Mouse (Mus musculus) liver, embryonic 16.5 days (tissue): ENCODE measurements around the gene Ldlr. TPM values are rescaled to one million over a fixed set of nuclear protein-coding genes. Genes with fewer than 3 reads are reported as not detected.
"Not testable (repeated sequence)": the region's sequence is repeated elsewhere in the genome, so short reads cannot be mapped to it uniquely, and the experiment has no call there.

Source experiments
- ATAC-seq: fragments of 200-750 bp; cut with Nextera tagmentation; 2 replicates; pipeline ENCODE4 v1.8.0; 2017; ENCODE audit warnings: low read depth, mild to moderate bottlenecking, moderate number of reproducible peaks, moderate library complexity
- H3K27ac ChIP-seq: fragments of 300-500 bp; sonication (generic); 2 replicates; pipeline ENCODE4 v1.5.1; 2014; ENCODE audit warnings: mild to moderate bottlenecking, low read length
- H3K27me3 ChIP-seq: fragments of 300-500 bp; sonication (generic); 2 replicates; pipeline ENCODE4 v1.6.1; 2014; ENCODE audit warnings: low read depth, low read length, mixed read lengths; ENCODE audit not compliant: control insufficient read depth, insufficient read depth
- H3K36me3 ChIP-seq: fragments of 300-500 bp; sonication (generic); 2 replicates; pipeline ENCODE4 v1.6.1; 2014; ENCODE audit warnings: mild to moderate bottlenecking; ENCODE audit not compliant: control insufficient read depth, insufficient read depth
- H3K4me1 ChIP-seq: fragments of 300-500 bp; sonication (generic); 2 replicates; pipeline ENCODE4 v1.6.1; 2014; ENCODE audit warnings: low read depth, low read length, mixed read lengths; ENCODE audit not compliant: control insufficient read depth
- H3K4me2 ChIP-seq: fragments of 300-500 bp; sonication (generic); 2 replicates; pipeline ENCODE4 v1.6.1; 2014; ENCODE audit warnings: low read depth, low read length, mixed read lengths
- H3K4me3 ChIP-seq: fragments of 300-500 bp; sonication (generic); 2 replicates; pipeline ENCODE4 v1.5.1; 2014; ENCODE audit warnings: low read depth, mild to moderate bottlenecking, low read length
- H3K9ac ChIP-seq: fragments of 300-500 bp; sonication (generic); 2 replicates; pipeline ENCODE4 v1.6.1; 2014; ENCODE audit warnings: low read depth, low read length
- H3K9me3 ChIP-seq: fragments of 300-500 bp; sonication (generic); replicated peaks from 2 replicates; pipeline ENCODE4 v1.6.1; 2016; ENCODE audit warnings: low read length; ENCODE audit not compliant: control insufficient read depth
- WGBS: fragments of 180-500 bp; shearing (Covaris S2); extraction: QIAGEN DNeasy Blood & Tissue Kit; methylation state at CpG from one replicate; pipeline ENCODE4 v1.1.7; 2014; ENCODE audit not compliant: insufficient replicate concordance; 5-methylcytosine and 5-hydroxymethylcytosine counted together
- polyA plus RNA-seq: library from polyadenylated mRNA; unstranded; fragments of >200 nt; fragmentation: Nextera tagmentation; extraction: Ambion mirVana; gene quantifications from 2 replicates; pipeline ENCODE4 v1.2.1, GENCODE M21; 2015

Ldlr gene
- polyA plus RNA-seq, 1 experiment from 2014 or later, result 29.3 TPM

DNA sequence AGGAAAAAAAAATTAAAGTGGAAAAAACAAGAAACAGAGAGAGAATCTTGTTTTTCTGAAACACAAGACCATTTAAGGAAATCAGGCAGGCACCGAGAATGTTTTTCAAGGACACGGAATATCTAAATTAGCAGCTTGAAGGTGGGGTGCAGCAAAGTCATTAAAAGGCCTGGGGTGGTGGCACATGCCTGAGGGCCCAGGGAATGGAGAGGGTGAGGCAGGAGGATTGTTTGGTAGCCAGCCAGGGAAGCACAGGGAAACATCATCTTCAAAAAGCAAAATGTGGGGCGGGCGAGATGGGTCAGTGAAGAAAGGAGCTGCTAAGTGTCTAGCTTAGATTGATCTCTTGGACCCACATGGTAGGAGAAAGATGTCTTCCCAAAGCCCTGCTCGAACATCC lies 64.4 kb downstream of the Ldlr start:
- H3K4me1 ChIP-seq, result no peaks in the 10 kb centered on the region; the same call in none of the 2 replicates
- H3K4me2 ChIP-seq, result no peak overlapping the region
- no peak for ATAC-seq
- H3K27me3 ChIP-seq, result no peaks in the 10 kb centered on the region
- H3K36me3 ChIP-seq, result no peaks in the 10 kb centered on the region
- H3K4me3 ChIP-seq, result no peak overlapping the region
- no peaks in the 10 kb centered on the region for H3K9me3 ChIP-seq
- 72% methylated on average over 5 of the region's 5 CpGs for WGBS
- H3K9ac ChIP-seq, result no peak overlapping the region
- no peak overlapping the region for H3K27ac ChIP-seq

GRCm38 (mm10) chr9:21788234-21788633 lies 65.0 kb downstream of the Ldlr start:
- Histone ChIP-seq H3K9ac (no peak overlapping the region), H3K4me2 (no peak overlapping the region), H3K4me3 (no peak overlapping the region), H3K36me3 (no peaks in the 10 kb centered on the region), H3K9me3 (no peaks in the 10 kb centered on the region), H3K27ac (no peak overlapping the region), H3K4me1 (no peaks in the 10 kb centered on the region; the same call in none of the 2 replicates), H3K27me3 (no peaks in the 10 kb centered on the region)
- WGBS, result 75% methylated on average over 9 of the region's 9 CpGs
- no peak for ATAC-seq

DNA sequence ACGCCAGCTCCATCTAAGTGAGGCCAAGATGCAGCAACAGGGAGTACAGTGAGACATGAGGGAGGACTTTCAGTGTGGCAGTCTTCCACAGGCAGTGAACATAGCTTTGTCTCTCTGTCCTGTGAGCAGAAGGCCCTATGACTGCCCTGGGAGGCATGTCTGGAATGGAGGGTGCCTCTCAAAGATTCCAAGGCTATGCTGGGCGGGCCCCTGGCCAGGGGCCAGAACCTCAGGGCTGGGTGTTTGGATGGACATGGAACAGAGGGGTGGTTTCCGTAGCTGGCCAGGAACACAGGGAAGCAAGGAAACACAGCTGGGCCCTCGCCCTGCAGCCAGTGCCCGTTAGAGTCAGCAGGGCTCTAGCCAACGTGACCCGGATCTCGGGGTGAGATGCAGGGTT lies 68.6 kb downstream of the Ldlr start:
- no peak overlapping the region for H3K4me2 ChIP-seq
- 0 out of 2 replicates have a peak, but pooled peaks have one; percentile 30 for ATAC-seq
- H3K9ac ChIP-seq, result no peak overlapping the region
- WGBS, result 64% methylated on average over 8 of the region's 8 CpGs
- no peaks in the 10 kb centered on the region for H3K27me3 ChIP-seq
- H3K4me1 ChIP-seq, result peaks cover 8% of the 10 kb centered on the region
- peaks cover 3% of the 10 kb centered on the region; the same call in 1 of the 2 replicates for H3K36me3 ChIP-seq
- no peak overlapping the region for H3K27ac ChIP-seq
- H3K4me3 ChIP-seq, result no peak overlapping the region
- H3K9me3 ChIP-seq, result no peaks in the 10 kb centered on the region

DNA sequence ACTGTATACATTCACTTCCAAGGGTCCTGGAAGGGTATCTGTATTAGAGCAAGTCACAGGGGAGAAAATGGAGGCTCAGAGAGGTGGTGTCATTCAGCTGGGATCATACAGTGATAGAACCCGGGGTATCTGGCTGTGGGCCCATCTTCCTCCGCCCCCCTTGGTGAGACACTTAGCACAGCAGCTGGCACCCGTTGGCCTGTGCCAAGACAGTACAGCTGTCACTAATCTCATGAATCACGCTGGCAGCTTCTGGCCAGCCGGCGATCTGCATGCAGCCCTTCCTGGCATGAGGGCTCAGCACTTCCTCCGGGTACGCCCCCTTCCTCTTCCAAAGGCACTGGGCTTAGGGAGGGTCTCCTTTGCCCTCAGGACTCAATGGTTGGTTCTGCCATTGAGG lies 69.4 kb downstream of the Ldlr start:
- no peak overlapping the region for H3K27ac ChIP-seq
- H3K4me3 ChIP-seq, result no peak overlapping the region
- H3K9me3 ChIP-seq, result no peaks in the 10 kb centered on the region
- H3K27me3 ChIP-seq, result peaks cover under 1% of the 10 kb centered on the region
- peaks cover 8% of the 10 kb centered on the region for H3K4me1 ChIP-seq
- H3K9ac ChIP-seq, result no peak overlapping the region
- H3K4me2 ChIP-seq, result no peak overlapping the region
- ATAC-seq, result no peak
- peaks cover 3% of the 10 kb centered on the region; the same call in 1 of the 2 replicates for H3K36me3 ChIP-seq
- 19% methylated on average over 8 of the region's 8 CpGs for WGBS

DNA sequence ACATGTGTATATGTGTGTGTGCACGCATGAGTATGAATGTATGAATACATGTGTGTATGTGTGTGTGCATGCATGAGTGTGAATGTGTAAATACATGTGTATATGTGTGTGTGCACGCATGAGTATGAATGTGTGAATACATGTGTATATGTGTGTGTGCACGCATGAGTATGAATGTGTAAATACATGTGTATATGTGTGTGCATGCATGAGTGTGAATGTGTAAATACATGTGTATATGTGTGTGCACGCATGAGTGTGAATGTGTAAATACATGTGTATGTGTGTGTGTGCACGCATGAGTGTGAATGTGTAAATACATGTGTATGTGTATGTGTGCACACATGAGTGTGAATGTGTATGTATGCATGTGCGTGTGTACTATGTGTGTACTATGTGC lies 70.2 kb downstream of the Ldlr start:
- WGBS, result 77% methylated on average over 6 of the region's 6 CpGs
- not testable (repeated sequence) for H3K27me3 ChIP-seq, H3K27ac ChIP-seq, H3K9me3 ChIP-seq, ATAC-seq, H3K4me2 ChIP-seq, H3K9ac ChIP-seq, H3K4me3 ChIP-seq, H3K36me3 ChIP-seq
- H3K4me1 ChIP-seq, result peaks cover 15% of the 10 kb centered on the region

- Histone ChIP-seq H3K4me1 (peaks cover 17% of the 10 kb centered on the region), H3K4me2 (no peak overlapping the region), H3K27ac (no peak overlapping the region), H3K27me3 (peaks cover 4% of the 10 kb centered on the region), H3K9me3 (no peaks in the 10 kb centered on the region), H3K4me3 (no peak overlapping the region), H3K9ac (no peak overlapping the region), H3K36me3 (peaks cover 3% of the 10 kb centered on the region; the same call in 1 of the 2 replicates)
- 85% methylated on average over 18 of the region's 18 CpGs for WGBS
- ATAC-seq, result no peak
Measured at GRCm38 (mm10) chr9:21794344-21794834, 71.1 kb downstream of the Ldlr start.

GRCm38 (mm10) chr9:21794925-21795324 lies 71.6 kb downstream of the Ldlr start:
- H3K9ac ChIP-seq, result no peak overlapping the region
- WGBS, result 81% methylated on average over 23 of the region's 25 CpGs
- H3K36me3 ChIP-seq, result peaks cover 3% of the 10 kb centered on the region; the same call in 1 of the 2 replicates
- H3K4me2 ChIP-seq, result no peak overlapping the region
- no peaks in the 10 kb centered on the region for H3K9me3 ChIP-seq
- no peak overlapping the region for H3K4me3 ChIP-seq
- ATAC-seq, result no peak
- peaks cover 17% of the 10 kb centered on the region for H3K4me1 ChIP-seq
- no peak overlapping the region for H3K27ac ChIP-seq
- H3K27me3 ChIP-seq, result peaks cover 4% of the 10 kb centered on the region

GRCm38 (mm10) chr9:21795579-21795978 lies 72.3 kb downstream of the Ldlr start:
- Histone ChIP-seq H3K27ac (no peak overlapping the region), H3K9me3 (no peaks in the 10 kb centered on the region), H3K27me3 (peaks cover 4% of the 10 kb centered on the region), H3K4me1 (peaks cover 17% of the 10 kb centered on the region), H3K36me3 (peaks cover 3% of the 10 kb centered on the region; the same call in 1 of the 2 replicates), H3K4me3 (no peak overlapping the region), H3K4me2 (no peak overlapping the region), H3K9ac (no peak overlapping the region)
- 62% methylated on average over 5 of the region's 5 CpGs for WGBS
- no peak for ATAC-seq

DNA sequence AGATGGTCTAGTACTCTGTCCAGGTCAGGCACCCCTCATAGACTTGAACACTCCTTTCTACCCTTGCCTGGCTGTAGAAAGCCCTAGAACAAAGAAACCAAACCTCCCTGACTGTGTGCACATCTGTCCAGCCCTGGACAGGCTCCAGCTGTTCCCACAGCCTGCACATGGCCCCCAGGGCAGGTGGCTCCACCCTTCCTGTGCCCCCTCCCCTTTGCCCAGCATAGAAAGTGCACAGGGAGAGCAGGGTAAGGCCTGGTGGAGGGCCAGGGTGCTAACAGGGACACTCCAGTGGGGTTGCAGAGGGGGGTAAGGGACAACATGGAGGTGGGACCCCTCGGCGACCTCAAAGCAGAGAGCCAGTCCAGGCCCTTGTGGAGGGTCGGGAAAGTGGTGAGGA lies 73.0 kb downstream of the Ldlr start:
- peaks cover 17% of the 10 kb centered on the region for H3K4me1 ChIP-seq
- peaks cover 4% of the 10 kb centered on the region for H3K27me3 ChIP-seq
- H3K27ac ChIP-seq, result no peak overlapping the region
- H3K4me2 ChIP-seq, result 0 out of 2 replicates have a peak overlapping the region, but pooled peaks have one; percentile 24
- H3K36me3 ChIP-seq, result peaks cover 3% of the 10 kb centered on the region; the same call in 1 of the 2 replicates
- 31% methylated on average over 3 of the region's 3 CpGs for WGBS
- H3K9me3 ChIP-seq, result no peaks in the 10 kb centered on the region
- no peak overlapping the region for H3K9ac ChIP-seq
- ATAC-seq, result no peak
- H3K4me3 ChIP-seq, result peak overlapping the region; percentile 6; the same call in 1 of the 2 replicates
